Mouse (Mus musculus) lung, postnatal 0 days (tissue): ENCODE results near the gene Gpn1. TPM values are rescaled to one million over a fixed set of nuclear protein-coding genes. Genes with fewer than 3 reads are reported as not detected.
"Not testable (repeated sequence)": the region's sequence is repeated elsewhere in the genome, so short reads cannot be mapped to it uniquely, and the experiment has no call there.

ENCODE experiments used
- ATAC-seq: fragments of 200-750 bp; cut with Nextera tagmentation; 2 replicates; pipeline ENCODE4 v1.8.0; 2017; ENCODE audit warnings: moderate library complexity
- DNase-seq: peaks from one replicate; pipeline ENCODE4 v3.0.0-alpha.2; 2016; ENCODE audit warnings: low spot score
- H3K27ac ChIP-seq: fragments of 300-500 bp; sonication (generic); 2 replicates; pipeline ENCODE4 v1.5.1; 2014; ENCODE audit warnings: antibody characterized with exemption, mild to moderate bottlenecking, low read length, mixed read lengths
- H3K27me3 ChIP-seq: fragments of 300-500 bp; sonication (generic); replicated peaks from 2 replicates; pipeline ENCODE4 v1.6.1; 2014; ENCODE audit warnings: low read length, mixed read lengths; ENCODE audit not compliant: insufficient read depth
- H3K36me3 ChIP-seq: fragments of 300-500 bp; sonication (generic); 2 replicates; pipeline ENCODE4 v1.6.1; 2014; ENCODE audit warnings: low read length, mixed read lengths; ENCODE audit not compliant: insufficient read depth
- H3K4me1 ChIP-seq: fragments of 300-500 bp; sonication (generic); 2 replicates; pipeline ENCODE4 v1.6.1; 2014; ENCODE audit warnings: antibody characterized with exemption, low read depth, low read length, mixed read lengths; ENCODE audit not compliant: insufficient read depth
- H3K4me2 ChIP-seq: fragments of 300-500 bp; sonication (generic); replicated peaks from 2 replicates; pipeline ENCODE4 v1.6.1; 2014; ENCODE audit warnings: low read depth, mild to moderate bottlenecking, low read length, moderate library complexity, mixed read lengths
- H3K4me3 ChIP-seq: fragments of 300-500 bp; sonication (generic); 2 replicates; pipeline ENCODE4 v1.5.1; 2014; ENCODE audit warnings: low read depth, low read length
- H3K9ac ChIP-seq: fragments of 300-500 bp; sonication (generic); replicated peaks from 2 replicates; pipeline ENCODE4 v1.6.1; 2014; ENCODE audit warnings: low read depth, mild to moderate bottlenecking
- H3K9me3 ChIP-seq: fragments of 300-500 bp; sonication (generic); 2 replicates; pipeline ENCODE4 v1.6.1; 2016; ENCODE audit warnings: low read length, mixed read lengths
- CTCF ChIP-seq: IDR thresholded peaks from 2 replicates; pipeline ENCODE4 v1.5.1; 2016; ENCODE audit warnings: antibody characterized with exemption, mild to moderate bottlenecking
- EP300 ChIP-seq: IDR thresholded peaks from 2 replicates; pipeline ENCODE4 v1.6.1; 2016; ENCODE audit warnings: antibody characterized with exemption, mild to moderate bottlenecking, control low read depth
- WGBS: fragments of 180-500 bp; shearing (Covaris S2); extraction: QIAGEN DNeasy Blood & Tissue Kit; methylation state at CpG from one replicate; pipeline ENCODE4 v1.1.7; 2014; 5-methylcytosine and 5-hydroxymethylcytosine counted together
- polyA plus RNA-seq: library from polyadenylated mRNA; unstranded; fragments of >200 nt; fragmentation: Nextera tagmentation; extraction: Ambion mirVana; gene quantifications from 2 replicates; pipeline ENCODE4 v1.2.1, GENCODE M21; 2015

Gpn1 gene
- polyA plus RNA-seq, 1 experiment from 2014 or later: 22.3 TPM

DNA sequence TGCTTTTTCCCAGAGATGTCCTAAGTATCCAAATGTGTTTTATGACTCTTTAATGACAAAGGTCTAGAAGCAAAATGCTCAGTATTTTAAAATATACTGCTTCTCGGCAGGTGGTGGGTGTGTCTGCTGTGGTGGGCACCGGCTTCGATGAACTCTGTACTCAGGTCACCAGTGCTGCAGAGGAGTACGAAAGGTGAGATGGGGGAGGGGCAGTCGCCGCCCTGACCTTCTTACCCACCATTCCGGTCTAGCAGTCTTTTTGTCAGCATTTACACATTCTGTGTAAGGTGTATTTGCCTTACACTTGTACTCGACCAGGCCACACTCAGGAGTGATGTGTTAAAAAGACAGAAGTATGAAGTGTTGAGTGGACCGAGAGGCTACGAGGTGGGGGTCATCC lies 10.3 kb downstream of the Gpn1 start:
- no peaks in the 10 kb centered on the region for H3K9me3 ChIP-seq
- no peak overlapping the region for H3K4me3 ChIP-seq
- no peak overlapping the region for H3K27ac ChIP-seq
- 59% methylated on average over 10 of the region's 10 CpGs for WGBS
- H3K27me3 ChIP-seq: no peaks in the 10 kb centered on the region
- no peak; the same call in 1 of the 2 replicates for ATAC-seq
- TF ChIP-seq CTCF (no peak), EP300 (no peak)
- peaks cover 18% of the 10 kb centered on the region for H3K36me3 ChIP-seq
- H3K9ac ChIP-seq: no peak overlapping the region
- peak; percentile 25 for DNase-seq
- H3K4me2 ChIP-seq: no peak overlapping the region
- H3K4me1 ChIP-seq: no peaks in the 10 kb centered on the region

DNA sequence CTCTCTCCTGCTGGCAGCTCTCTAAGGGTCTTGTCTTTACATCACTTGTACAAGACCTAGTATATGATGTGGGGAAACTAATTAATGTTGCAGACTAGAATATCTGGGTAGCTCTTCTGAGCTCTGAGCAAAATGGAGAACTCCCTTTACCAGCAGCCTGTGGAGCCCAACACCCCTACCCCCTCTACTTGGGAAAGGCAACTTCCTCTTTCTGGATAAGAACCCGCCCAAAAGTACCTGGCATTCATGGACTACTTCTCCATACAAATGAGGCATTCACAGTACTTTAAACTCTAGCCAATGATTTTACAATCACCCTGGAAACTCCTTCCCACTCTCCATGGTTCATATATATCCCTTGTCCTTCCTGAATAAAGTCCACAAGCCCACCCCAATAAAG lies 17.9 kb downstream of the Gpn1 start:
- Histone ChIP-seq H3K27me3 (no peaks in the 10 kb centered on the region), H3K4me1 (no peaks in the 10 kb centered on the region), H3K9me3 (no peaks in the 10 kb centered on the region), H3K36me3 (peaks cover 23% of the 10 kb centered on the region; the same call in 1 of the 2 replicates), H3K4me3 (no peak overlapping the region), H3K4me2 (no peak overlapping the region), H3K27ac (no peak overlapping the region), H3K9ac (no peak overlapping the region)
- ATAC-seq (no peak), DNase-seq (peak; percentile 33)
- 81% methylated on average over 1 of the region's 1 CpGs for WGBS
- TF ChIP-seq EP300 (no peak), CTCF (no peak)

DNA sequence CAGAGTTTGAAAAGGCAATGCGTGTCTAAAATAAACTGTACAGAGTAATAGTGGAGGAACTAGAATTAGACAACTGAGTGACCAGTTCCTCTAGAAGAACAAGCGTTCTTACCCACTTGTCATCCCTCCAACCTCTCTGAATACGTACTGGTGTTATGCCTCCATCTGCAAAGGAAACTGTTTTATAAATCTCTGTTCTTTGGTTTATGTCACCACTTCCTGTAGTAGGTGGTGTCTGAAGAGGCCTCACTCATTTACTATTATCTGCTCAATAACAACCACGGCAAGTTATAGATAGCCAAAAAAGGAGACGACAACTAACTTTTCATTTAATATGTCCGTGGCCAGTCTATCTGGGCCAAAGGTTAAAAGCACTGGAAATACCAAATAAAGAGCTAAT lies 26.0 kb downstream of the Gpn1 start:
- H3K4me2 ChIP-seq: no peak overlapping the region
- TF ChIP-seq CTCF (no peak), EP300 (no peak)
- WGBS: 71% methylated on average over 6 of the region's 6 CpGs
- DNase-seq: no peak
- H3K27ac ChIP-seq: no peak overlapping the region
- 0 out of 2 replicates have a peak, but pooled peaks cover 2% of the 10 kb centered on the region for H3K4me1 ChIP-seq
- H3K27me3 ChIP-seq: no peaks in the 10 kb centered on the region
- H3K9me3 ChIP-seq: no peaks in the 10 kb centered on the region
- ATAC-seq: no peak
- peaks cover 12% of the 10 kb centered on the region; the same call in 1 of the 2 replicates for H3K36me3 ChIP-seq
- no peak overlapping the region for H3K4me3 ChIP-seq
- H3K9ac ChIP-seq: no peak overlapping the region

DNA sequence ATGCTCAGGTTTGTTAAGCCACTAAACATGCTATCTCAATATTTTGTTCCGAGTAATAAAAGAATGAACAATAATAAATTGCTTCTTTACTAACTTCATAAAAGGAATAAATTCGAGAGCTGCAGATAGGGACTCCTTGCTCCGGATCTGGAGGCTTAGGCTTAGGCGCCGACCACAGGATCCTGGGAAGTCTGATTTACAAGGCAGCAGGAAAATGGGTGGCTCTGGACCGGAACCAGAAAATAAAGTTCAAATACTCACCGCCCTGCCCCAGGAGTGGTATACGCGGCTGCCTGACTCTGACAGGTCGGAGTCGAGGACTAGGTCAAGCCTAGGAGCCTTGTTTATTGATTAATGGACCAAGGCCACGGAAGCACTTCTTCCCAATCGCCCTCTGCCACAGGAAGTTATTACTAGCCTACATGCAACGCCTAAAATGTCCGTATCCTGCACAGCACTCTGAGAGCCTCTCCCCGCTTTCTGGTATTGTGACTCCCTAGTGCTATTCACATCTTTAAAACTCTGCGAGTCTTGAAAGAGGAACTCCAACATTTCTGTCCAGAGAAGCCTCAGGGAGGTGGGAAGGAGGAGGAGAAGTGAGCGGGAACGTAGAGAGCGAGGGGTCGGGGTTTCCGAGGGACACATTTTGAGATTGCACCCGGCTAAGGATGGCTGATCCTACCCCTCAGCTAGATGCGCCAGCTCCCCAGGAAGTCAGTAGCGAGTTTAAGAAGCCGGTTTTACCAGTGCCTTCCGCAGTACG lies 32.0 kb downstream of the Gpn1 start, which contains the start of gene Slc4a1ap:
Gene Slc4a1ap (plus strand): TSS at position 642 of the 763 bp plus-strand sequence.
- DNase-seq (peak; percentile 87), ATAC-seq (peak; percentile 91)
- Histone ChIP-seq H3K4me2 (peak within 1 kb of the TSS; percentile 97), H3K9me3 (no peaks in the 10 kb centered on the region), H3K27ac (peak within 1 kb of the TSS; percentile 72), H3K36me3 (peaks cover 10% of the 10 kb centered on the region; the same call in 1 of the 2 replicates), H3K4me1 (peaks cover 4% of the 10 kb centered on the region; the same call in 1 of the 2 replicates), H3K4me3 (peak within 1 kb of the TSS; percentile 90), H3K27me3 (no peaks in the 10 kb centered on the region), H3K9ac (peak within 1 kb of the TSS; percentile 82)
- WGBS: under 1% methylated on average over 28 of the region's 28 CpGs
- TF ChIP-seq EP300 (peak; percentile 61; the same call in 1 of the 2 replicates), CTCF (no peak)

DNA sequence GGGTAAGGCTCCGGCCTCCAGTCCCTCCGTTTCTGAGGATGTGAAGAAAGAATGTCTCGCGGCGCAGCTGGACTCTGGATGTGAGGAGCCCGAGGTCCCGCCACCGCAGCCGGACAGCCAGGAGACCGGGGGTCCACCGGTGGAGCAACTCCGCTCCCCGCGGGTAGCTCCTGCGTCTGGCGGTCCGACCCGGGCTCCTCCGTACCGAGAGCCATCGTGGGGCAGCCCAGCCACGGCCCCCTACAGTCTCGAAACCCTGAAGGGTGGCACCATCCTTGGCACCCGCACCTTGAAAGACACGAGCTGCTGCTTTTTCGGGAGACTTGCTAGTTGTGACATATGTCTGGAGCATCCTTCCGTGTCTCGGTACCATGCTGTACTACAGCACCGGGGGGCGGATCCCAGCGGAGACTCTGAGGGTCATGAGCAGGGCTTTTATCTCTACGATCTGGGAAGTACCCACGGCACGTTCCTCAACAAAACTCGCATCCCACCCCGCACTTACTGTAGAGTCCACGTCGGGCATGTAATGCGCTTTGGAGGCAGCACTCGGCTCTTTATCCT lies 32.7 kb downstream of the Gpn1 start:
- Histone ChIP-seq H3K4me3 (peak overlapping the region; percentile 90), H3K4me1 (peaks cover 4% of the 10 kb centered on the region; the same call in 1 of the 2 replicates), H3K9ac (peak overlapping the region; percentile 82), H3K4me2 (peak overlapping the region; percentile 97), H3K27ac (peak overlapping the region; percentile 72; the same call in 1 of the 2 replicates), H3K36me3 (peaks cover 16% of the 10 kb centered on the region; the same call in 1 of the 2 replicates), H3K27me3 (no peaks in the 10 kb centered on the region), H3K9me3 (no peaks in the 10 kb centered on the region)
- ATAC-seq (peak; percentile 39), DNase-seq (no peak)
- 4% methylated on average over 34 of the region's 40 CpGs for WGBS
- TF ChIP-seq CTCF: no peak
- TF ChIP-seq EP300: no peak

DNA sequence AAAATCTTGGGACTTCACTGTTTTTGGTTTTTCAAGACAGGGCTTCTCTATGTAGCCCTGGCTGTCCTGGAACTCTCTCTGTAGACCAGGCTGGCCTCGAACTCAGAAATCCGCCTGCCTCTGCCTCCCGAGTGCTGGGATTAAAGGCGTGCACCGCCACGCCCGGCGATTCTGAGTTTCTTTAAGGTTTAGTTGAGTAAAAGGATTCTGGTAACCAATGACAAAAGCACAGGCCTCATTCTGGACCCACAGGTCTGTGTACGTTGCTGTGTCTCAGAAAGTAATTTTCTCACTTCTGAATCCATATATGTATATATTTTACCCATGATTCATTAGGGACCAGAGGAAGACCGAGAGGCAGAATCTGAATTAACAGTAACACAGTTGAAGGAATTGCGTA lies 33.2 kb downstream of the Gpn1 start, which contains the start of gene Supt7l:
Gene Supt7l (minus strand): TSS at position 101 of the 400 bp plus-strand sequence.
- peak within 1 kb of the TSS; percentile 72 for H3K27ac ChIP-seq
- not testable (repeated sequence) for ATAC-seq, H3K27me3 ChIP-seq, H3K4me1 ChIP-seq, DNase-seq, H3K9me3 ChIP-seq
- peak within 1 kb of the TSS; percentile 82 for H3K9ac ChIP-seq
- peak within 1 kb of the TSS; percentile 90 for H3K4me3 ChIP-seq
- 77% methylated on average over 11 of the region's 11 CpGs for WGBS
- peak within 1 kb of the TSS; percentile 97 for H3K4me2 ChIP-seq
- peaks cover 21% of the 10 kb centered on the region; the same call in 1 of the 2 replicates for H3K36me3 ChIP-seq
